ENCODE assay signal across 22 mouse cellular contexts in genomic region chr11:44382200-44382599, GRCm38 (mm10). TPM values are rescaled to one million over a fixed set of nuclear protein-coding genes. Genes with fewer than 3 reads are reported as not detected.
"Had no signal": no experiment of that assay in that cellular context is flagged by ENCODE, and none has a peak within 500 bp of the region (broad histone marks: within the 10 kb centered on the region; RNA-seq: fewer than 3 reads in every experiment).

No protein-coding gene starts in this region.

- H3K27me3 ChIP-seq: limb, embryonic 13.5 days; midbrain, embryonic 15.5 days; neural tube, embryonic 13.5 days; stomach, embryonic 15.5 days had no signal

- H3K9me3 ChIP-seq: limb, embryonic 13.5 days; midbrain, embryonic 10.5 days; midbrain, embryonic 15.5 days; neural tube, embryonic 13.5 days; stomach, embryonic 15.5 days had no signal

- H3K9ac ChIP-seq: limb, embryonic 13.5 days; liver, embryonic 14.5 days; midbrain, embryonic 15.5 days; neural tube, embryonic 13.5 days; stomach, embryonic 15.5 days had no signal

- H3K36me3 ChIP-seq: limb, embryonic 13.5 days; midbrain, embryonic 10.5 days; midbrain, embryonic 15.5 days; neural tube, embryonic 13.5 days; stomach, embryonic 15.5 days had no signal

- H3K4me3 ChIP-seq: left cerebral cortex, adult 2 months; limb, embryonic 13.5 days; midbrain, embryonic 10.5 days; midbrain, embryonic 15.5 days; neural tube, embryonic 13.5 days; stomach, embryonic 15.5 days had no signal

- H3K4me2 ChIP-seq: limb, embryonic 13.5 days; midbrain, embryonic 15.5 days; neural tube, embryonic 13.5 days; stomach, embryonic 15.5 days had no signal

- H3K27ac ChIP-seq: kidney, postnatal 0 days; left cerebral cortex, adult 2 months; limb, embryonic 13.5 days; liver, embryonic 14.5 days; midbrain, embryonic 10.5 days; midbrain, embryonic 15.5 days; neural tube, embryonic 13.5 days; stomach, embryonic 15.5 days had no signal

- ATAC-seq: midbrain, embryonic 15.5 days had no signal

- DNase-seq: kidney, adult 11 months; kidney, adult 9 months; kidney, postnatal 36 days; lung, adult 18-20 months; retina, postnatal 1 day; right cerebral cortex, postnatal 4 days; spleen, adult 18-20 months; thymus, postnatal 14 days had no signal

- H3K4me1 ChIP-seq: limb, embryonic 13.5 days; midbrain, embryonic 10.5 days; midbrain, embryonic 15.5 days; neural tube, embryonic 13.5 days; stomach, embryonic 15.5 days had no signal

RNA-seq across cellular contexts. Expression of gene Il12b, which starts 17.7 kb away (rescaled TPM):
- total RNA-seq: layer of hippocampus, adult 18-20 months; layer of hippocampus, postnatal 10 days; left cerebral cortex, adult 2 months; left cerebral cortex, postnatal 25 days; liver, adult 2 months had no signal
- polyA plus RNA-seq: liver, adult 2 months; lung, embryonic 16.5 days; midbrain, embryonic 10.5 days; midbrain, embryonic 15.5 days; neural tube, embryonic 13.5 days; testis, adult 2 months had no signal
